Mouse (Mus musculus): ENCODE results near the gene Nceh1. TPM values are rescaled to one million over a fixed set of nuclear protein-coding genes. Genes with fewer than 3 reads are reported as not detected.

Nceh1 gene
- total and polyA plus RNA-seq, 3 experiments = 8.5 to 11.8 (median 9.2) TPM

- in situ Hi-C loops (cut with MboI; ENCODE audit: low pct_ligation_motif_present, low pct_unique_long_range_greater_than_20kb, low sequenced_read_pairs) = no loop called here
- no peaks in the 10 kb centered on the region for H3K79me2 ChIP-seq (replicated peaks; ENCODE audit: control insufficient read depth, extremely low read depth, insufficient read depth, poor library complexity, severe bottlenecking)
- H3K9me3 ChIP-seq (replicated peaks; ENCODE audit: low read length) = no peaks in the 10 kb centered on the region
- dilution Hi-C loops (cut with MboI; ENCODE audit: extremely low pct_ligation_motif_present, extremely low pct_unique_long_range_greater_than_20kb, low sequenced_read_pairs) = no loop called here
- no peak overlapping the region for H3K27ac ChIP-seq (ENCODE audit: insufficient read depth, low read depth)
- no peaks in the 10 kb centered on the region for H3K36me3 ChIP-seq (replicated peaks in 1 of 2; ENCODE audit: control insufficient read depth in 1 of 2, insufficient read depth in 1 of 2, low read length in 1 of 2)
- no peak overlapping the region for H3K4me3 ChIP-seq (replicated peaks in 1 of 3; ENCODE audit: low read depth in 2 of 3, low read length in 2 of 3, poor library complexity in 1 of 3)
- TF ChIP-seq SIN3A (IDR thresholded peaks at IDR 0.05; ENCODE audit: low read length) (no peak), TCF12 (IDR thresholded peaks at IDR 0.05; ENCODE audit: low read depth, low read length) (no peak), NELFE (IDR thresholded peaks at IDR 0.05; ENCODE audit: low read depth, low read length) (no peak), NRF1 (IDR thresholded peaks at IDR 0.05; ENCODE audit: low read depth, low read length) (no peak), MAFK (IDR thresholded peaks at IDR 0.05; ENCODE audit: insufficient replicate concordance, low read length) (no peak), CTCF (conservative IDR thresholded peaks at IDR 0.05 in 1 of 2, IDR thresholded peaks at IDR 0.05 in 1 of 2; ENCODE audit: low read depth in 2 of 2, low read length in 2 of 2) (no peak), POLR2AphosphoS2 (IDR thresholded peaks at IDR 0.05; ENCODE audit: low read depth, low read length) (no peak), ZNF384 (IDR thresholded peaks at IDR 0.05; ENCODE audit: low read depth, low read length) (no peak), JUND (conservative IDR thresholded peaks at IDR 0.05; ENCODE audit: low read depth, low read length) (no peak), ZC3H11A (IDR thresholded peaks at IDR 0.05; ENCODE audit: low read depth, low read length) (no peak), UBTF (IDR thresholded peaks at IDR 0.05; ENCODE audit: low read depth, low read length) (no peak)
- peaks cover 2% of the 10 kb centered on the region for H3K27me3 ChIP-seq (replicated peaks)
- no peak overlapping the region for H3K9ac ChIP-seq (ENCODE audit: insufficient read depth, low read depth)
- no peaks in the 10 kb centered on the region for H3K4me1 ChIP-seq (ENCODE audit: control insufficient read depth in 1 of 2, insufficient read depth in 2 of 2)
- no peak for DNase-seq (ENCODE audit: extremely low read depth)
- no peak overlapping the region for H3K4me2 ChIP-seq (ENCODE audit: insufficient read depth, low read depth, poor library complexity, severe bottlenecking)
Measured at GRCm38 (mm10) chr3:27288301-27288700, 105.5 kb downstream of the Nceh1 start.

GRCm38 (mm10) chr3:27288909-27289308 is 106.1 kb downstream of the Nceh1 start:
- no peak for DNase-seq (ENCODE audit: extremely low read depth)
- H3K4me1 ChIP-seq (ENCODE audit: control insufficient read depth in 1 of 2, insufficient read depth in 2 of 2) = no peaks in the 10 kb centered on the region
- H3K27ac ChIP-seq (ENCODE audit: insufficient read depth, low read depth) = no peak overlapping the region
- H3K4me2 ChIP-seq (ENCODE audit: insufficient read depth, low read depth, poor library complexity, severe bottlenecking) = no peak overlapping the region
- no peak overlapping the region for H3K9ac ChIP-seq (ENCODE audit: insufficient read depth, low read depth)
- in situ Hi-C loops (cut with MboI; ENCODE audit: low pct_ligation_motif_present, low pct_unique_long_range_greater_than_20kb, low sequenced_read_pairs) (no loop called here), dilution Hi-C loops (cut with MboI; ENCODE audit: extremely low pct_ligation_motif_present, extremely low pct_unique_long_range_greater_than_20kb, low sequenced_read_pairs) (no loop called here)
- TF ChIP-seq CHD2 (IDR thresholded peaks at IDR 0.05; ENCODE audit: low read length) (no peak), MAX (IDR thresholded peaks at IDR 0.05; ENCODE audit: low read length) (no peak), SIN3A (IDR thresholded peaks at IDR 0.05; ENCODE audit: low read length) (no peak), ZC3H11A (IDR thresholded peaks at IDR 0.05; ENCODE audit: low read depth, low read length) (no peak), E2F4 (IDR thresholded peaks at IDR 0.05; ENCODE audit: insufficient replicate concordance, low read depth, low read length) (no peak), IRF4 (IDR thresholded peaks at IDR 0.05; ENCODE audit: low read depth, low read length) (no peak), UBTF (IDR thresholded peaks at IDR 0.05; ENCODE audit: low read depth, low read length) (no peak), TBP (conservative IDR thresholded peaks at IDR 0.05; ENCODE audit: low read depth, low read length) (no peak), CHD1 (IDR thresholded peaks at IDR 0.05; ENCODE audit: low read depth, low read length) (no peak), EP300 (IDR thresholded peaks at IDR 0.05; ENCODE audit: low read length) (no peak), MYC (IDR thresholded peaks at IDR 0.05; ENCODE audit: low read depth, low read length) (no peak), PAX5 (IDR thresholded peaks at IDR 0.05; ENCODE audit: low read length) (no peak), ZNF384 (IDR thresholded peaks at IDR 0.05; ENCODE audit: low read depth, low read length) (no peak), BHLHE40 (IDR thresholded peaks at IDR 0.05; ENCODE audit: low read depth, low read length) (no peak), MEF2A (IDR thresholded peaks at IDR 0.05; ENCODE audit: borderline replicate concordance, low read depth, low read length) (no peak)
- H3K9me3 ChIP-seq (replicated peaks; ENCODE audit: low read length) = no peaks in the 10 kb centered on the region
- no peaks in the 10 kb centered on the region for H3K36me3 ChIP-seq (replicated peaks in 1 of 2; ENCODE audit: control insufficient read depth in 1 of 2, insufficient read depth in 1 of 2, low read length in 1 of 2)
- H3K4me3 ChIP-seq (replicated peaks in 1 of 3; ENCODE audit: low read depth in 2 of 3, low read length in 2 of 3, poor library complexity in 1 of 3) = no peak overlapping the region
- peaks cover 2% of the 10 kb centered on the region for H3K27me3 ChIP-seq (replicated peaks)
- H3K79me2 ChIP-seq (replicated peaks; ENCODE audit: control insufficient read depth, extremely low read depth, insufficient read depth, poor library complexity, severe bottlenecking) = no peaks in the 10 kb centered on the region
